Mouse (Mus musculus) kidney, adult 2 months (tissue): ENCODE data around the gene Adgrg1. TPM values are rescaled to one million over a fixed set of nuclear protein-coding genes. Genes with fewer than 3 reads are reported as not detected.

Experiments
- DNase-seq: peaks from one replicate; pipeline ENCODE4 v3.0.0; 2021
- H3K27ac ChIP-seq: fragments of 200-500 bp; 2 replicates; pipeline ENCODE4 v1.5.1; 2012; ENCODE audit warnings: low read depth, low read length, control low read depth, inconsistent platforms; ENCODE audit not compliant: insufficient read depth
- H3K27me3 ChIP-seq: fragments of 200-500 bp; replicated peaks from 2 replicates; pipeline ENCODE4 v1.6.1; 2012; ENCODE audit warnings: mild to moderate bottlenecking, moderate library complexity, low read length, inconsistent platforms; ENCODE audit not compliant: control insufficient read depth, insufficient read depth
- H3K36me3 ChIP-seq: fragments of 200-500 bp; 2 replicates; pipeline ENCODE4 v1.6.1; 2012; ENCODE audit warnings: mild to moderate bottlenecking, moderate library complexity, low read length, inconsistent platforms; ENCODE audit not compliant: control insufficient read depth, insufficient read depth
- H3K4me1 ChIP-seq: fragments of 200-500 bp; 2 replicates; pipeline ENCODE4 v1.6.1; 2011; ENCODE audit warnings: low read length; ENCODE audit not compliant: control insufficient read depth, insufficient read depth
- H3K4me3 ChIP-seq: fragments of 200-500 bp; 2 replicates; pipeline ENCODE4 v1.5.1; 2011; ENCODE audit warnings: mild to moderate bottlenecking, low read depth, low read length, control low read depth; ENCODE audit not compliant: insufficient read depth
- CTCF ChIP-seq: fragments of 200-500 bp; conservative IDR thresholded peaks from 2 replicates; pipeline ENCODE4 v1.5.1; 2011; ENCODE audit warnings: low read depth, mild to moderate bottlenecking, control low read depth, low read length, moderate library complexity, mixed read lengths; ENCODE audit not compliant: insufficient read depth, insufficient read length
- POLR2A ChIP-seq: fragments of 200-500 bp; IDR thresholded peaks from one replicate; pipeline ENCODE4 v1.6.1; 2011; ENCODE audit warnings: low read depth, low read length, control low read depth
- WGBS: fragments of 180-500 bp; shearing (Covaris S2); methylation state at CpG from one replicate; pipeline ENCODE4 v1.1.7; 2018; 5-methylcytosine and 5-hydroxymethylcytosine counted together
- polyA plus RNA-seq: library from polyadenylated mRNA; depleted of rRNA; stranded (reverse); fragments of >200 nt; gene quantifications from 2 replicates; pipeline ENCODE4 v1.2.3, GENCODE M21; 2012

Gene Adgrg1
- polyA plus RNA-seq, 1 experiment: 342 TPM

GRCm38 (mm10) chr8:94999956-95000355, 25.4 kb downstream of the Adgrg1 start:
- Histone ChIP-seq H3K27me3 (no peaks in the 10 kb centered on the region), H3K27ac (peak overlapping the region; percentile 76), H3K36me3 (peaks cover 4% of the 10 kb centered on the region; the same call in 1 of the 2 replicates), H3K4me1 (peaks cover 61% of the 10 kb centered on the region), H3K4me3 (no peak overlapping the region)
- no peak for TF ChIP-seq CTCF
- TF ChIP-seq POLR2A: no peak
- 34% methylated on average over 6 of the region's 6 CpGs for WGBS
- peak; percentile 80 for DNase-seq

- DNase-seq: peak; percentile 82
- Histone ChIP-seq H3K4me1 (peaks cover 57% of the 10 kb centered on the region), H3K27me3 (no peaks in the 10 kb centered on the region), H3K4me3 (no peak overlapping the region), H3K36me3 (peaks cover 4% of the 10 kb centered on the region; the same call in 1 of the 2 replicates), H3K27ac (peak overlapping the region; percentile 76)
- WGBS: 18% methylated on average over 5 of the region's 5 CpGs
- no peak for TF ChIP-seq CTCF
- TF ChIP-seq POLR2A: no peak
Observed at GRCm38 (mm10) chr8:95000684-95001083, 26.1 kb downstream of the Adgrg1 start.

- Histone ChIP-seq H3K36me3 (peaks cover 4% of the 10 kb centered on the region; the same call in 1 of the 2 replicates), H3K4me1 (peaks cover 53% of the 10 kb centered on the region), H3K27ac (peak overlapping the region; percentile 76), H3K27me3 (no peaks in the 10 kb centered on the region), H3K4me3 (no peak overlapping the region)
- no peak for DNase-seq
- 29% methylated on average over 5 of the region's 5 CpGs for WGBS
- TF ChIP-seq POLR2A: no peak
- TF ChIP-seq CTCF: no peak
Observed at GRCm38 (mm10) chr8:95001165-95001564, 26.6 kb downstream of the Adgrg1 start.

- H3K4me3 ChIP-seq: no peak overlapping the region
- H3K4me1 ChIP-seq: peaks cover 50% of the 10 kb centered on the region
- DNase-seq: peak; percentile 90
- peak; percentile 98 for TF ChIP-seq CTCF
- TF ChIP-seq POLR2A: no peak
- WGBS: 6% methylated on average over 7 of the region's 7 CpGs
- peaks cover 7% of the 10 kb centered on the region; the same call in 1 of the 2 replicates for H3K36me3 ChIP-seq
- H3K27me3 ChIP-seq: no peaks in the 10 kb centered on the region
- peak overlapping the region; percentile 76; the same call in 1 of the 2 replicates for H3K27ac ChIP-seq
Observed at GRCm38 (mm10) chr8:95001655-95002054, 27.1 kb downstream of the Adgrg1 start.

GRCm38 (mm10) chr8:95002089-95002655, 27.6 kb downstream of the Adgrg1 start:
- TF ChIP-seq POLR2A (no peak), CTCF (no peak)
- Histone ChIP-seq H3K4me3 (no peak overlapping the region), H3K27ac (peak overlapping the region; percentile 11; the same call in 1 of the 2 replicates), H3K4me1 (peaks cover 44% of the 10 kb centered on the region), H3K36me3 (peaks cover 9% of the 10 kb centered on the region; the same call in 1 of the 2 replicates), H3K27me3 (no peaks in the 10 kb centered on the region)
- WGBS: 19% methylated on average over 8 of the region's 8 CpGs
- no peak for DNase-seq

- WGBS: 73% methylated on average over 15 of the region's 15 CpGs
- H3K4me3 ChIP-seq: no peak overlapping the region
Observed at GRCm38 (mm10) chr8:95012442-95012919, 37.9 kb downstream of the Adgrg1 start.

GRCm38 (mm10) chr8:95015866-95016265, 41.3 kb downstream of the Adgrg1 start:
- Histone ChIP-seq H3K36me3 (peaks cover 2% of the 10 kb centered on the region; the same call in 1 of the 2 replicates), H3K27ac (no peak overlapping the region), H3K4me1 (no peaks in the 10 kb centered on the region), H3K4me3 (no peak overlapping the region), H3K27me3 (no peaks in the 10 kb centered on the region)
- 72% methylated on average over 4 of the region's 4 CpGs for WGBS
- TF ChIP-seq POLR2A: no peak
- TF ChIP-seq CTCF: no peak
- DNase-seq: no peak

More at GRCm38 (mm10) chr8:95012442-95012919, 37.9 kb downstream of the Adgrg1 start:
- Histone ChIP-seq H3K36me3 (peaks cover 4% of the 10 kb centered on the region; the same call in 1 of the 2 replicates), H3K27ac (no peak overlapping the region), H3K27me3 (no peaks in the 10 kb centered on the region), H3K4me1 (no peaks in the 10 kb centered on the region)
- TF ChIP-seq POLR2A: no peak
- TF ChIP-seq CTCF: no peak
- no peak for DNase-seq
